Mouse (Mus musculus) intestine, embryonic 14.5 days (tissue): ENCODE data around the gene Tcf15. TPM values are rescaled to one million over a fixed set of nuclear protein-coding genes. Genes with fewer than 3 reads are reported as not detected.

Experiments
- ATAC-seq: fragments of 200-750 bp; cut with Nextera tagmentation; replicated peaks from 2 replicates; pipeline ENCODE4 v1.8.0; 2017; ENCODE audit warnings: low read depth, moderate number of reproducible peaks, moderate TSS enrichment, moderate library complexity; ENCODE audit not compliant: low FRiP score, low TSS enrichment
- DNase-seq: peaks from one replicate; pipeline ENCODE4 v3.0.0-alpha.2; 2018; ENCODE audit warnings: low spot score
- H3K27ac ChIP-seq: fragments of 300-500 bp; sonication (generic); 2 replicates; pipeline ENCODE4 v1.5.1; 2014; ENCODE audit warnings: low read depth, mild to moderate bottlenecking, control low read depth
- H3K27me3 ChIP-seq: fragments of 300-500 bp; sonication (generic); replicated peaks from 2 replicates; pipeline ENCODE4 v1.6.1; 2014; ENCODE audit warnings: low read length, control low read depth; ENCODE audit not compliant: control insufficient read depth, insufficient read depth
- H3K36me3 ChIP-seq: fragments of 300-500 bp; sonication (generic); 2 replicates; pipeline ENCODE4 v1.6.1; 2014; ENCODE audit warnings: low read length, control low read depth; ENCODE audit not compliant: control insufficient read depth, insufficient read depth
- H3K4me1 ChIP-seq: fragments of 300-500 bp; sonication (generic); replicated peaks from 2 replicates; pipeline ENCODE4 v1.6.1; 2014; ENCODE audit warnings: low read length, control low read depth, mixed read lengths; ENCODE audit not compliant: control insufficient read depth, insufficient read depth
- H3K4me2 ChIP-seq: fragments of 300-500 bp; sonication (generic); 2 replicates; pipeline ENCODE4 v1.6.1; 2014; ENCODE audit warnings: low read length
- H3K4me3 ChIP-seq: fragments of 300-500 bp; sonication (generic); 2 replicates; pipeline ENCODE4 v1.5.1; 2014; ENCODE audit warnings: low read depth, low read length, control low read depth, mixed read lengths
- H3K9ac ChIP-seq: fragments of 300-500 bp; sonication (generic); 2 replicates; pipeline ENCODE4 v1.6.1; 2014; ENCODE audit warnings: mild to moderate bottlenecking, low read length
- H3K9me3 ChIP-seq: fragments of 300-500 bp; sonication (generic); 2 replicates; pipeline ENCODE4 v1.6.1; 2016; ENCODE audit warnings: low read length, control low read depth; ENCODE audit not compliant: control insufficient read depth
- WGBS: fragments of 180-500 bp; shearing (Covaris S2); extraction: QIAGEN DNeasy Blood & Tissue Kit; methylation state at CpG from one replicate; pipeline ENCODE4 v1.1.7; 2014; 5-methylcytosine and 5-hydroxymethylcytosine counted together
- polyA plus RNA-seq: library from polyadenylated mRNA; unstranded; fragments of >200 nt; fragmentation: Nextera tagmentation; extraction: Ambion mirVana; gene quantifications from 2 replicates; pipeline ENCODE4 v1.2.1, GENCODE M21; 2014

Tcf15 gene
- polyA plus RNA-seq, 1 experiment from 2014 or later: 15.9 TPM

DNA sequence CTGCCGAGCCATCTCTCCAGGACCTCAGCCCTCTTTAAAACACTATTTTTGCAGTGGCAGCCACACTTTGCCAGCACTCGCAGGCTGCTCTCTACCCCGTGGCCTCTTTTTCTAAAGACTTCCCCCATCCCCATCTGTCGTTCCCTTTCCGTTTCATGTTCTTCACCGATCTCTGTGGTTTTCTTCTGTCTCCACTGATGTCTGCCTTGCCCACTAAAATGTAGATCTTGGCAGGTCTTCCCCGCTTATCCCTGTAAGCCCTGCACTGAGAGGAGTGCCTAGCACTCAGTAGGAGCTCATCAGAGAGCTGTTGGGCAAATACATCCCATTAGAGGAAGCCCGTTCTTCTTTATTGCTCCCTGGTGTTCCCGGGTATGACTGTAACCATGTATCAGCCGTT lies 30.4 kb upstream of the Tcf15 start:
- Histone ChIP-seq H3K27me3 (peaks cover 4% of the 10 kb centered on the region; the same call in 1 of the 2 replicates), H3K4me2 (no peak overlapping the region), H3K27ac (no peak overlapping the region), H3K9me3 (no peaks in the 10 kb centered on the region), H3K4me3 (no peak overlapping the region), H3K4me1 (peaks cover 7% of the 10 kb centered on the region; the same call in 1 of the 2 replicates), H3K36me3 (no peaks in the 10 kb centered on the region), H3K9ac (no peak overlapping the region)
- DNase-seq (no peak), ATAC-seq (no peak)
- WGBS: 70% methylated on average over 10 of the region's 10 CpGs

DNA sequence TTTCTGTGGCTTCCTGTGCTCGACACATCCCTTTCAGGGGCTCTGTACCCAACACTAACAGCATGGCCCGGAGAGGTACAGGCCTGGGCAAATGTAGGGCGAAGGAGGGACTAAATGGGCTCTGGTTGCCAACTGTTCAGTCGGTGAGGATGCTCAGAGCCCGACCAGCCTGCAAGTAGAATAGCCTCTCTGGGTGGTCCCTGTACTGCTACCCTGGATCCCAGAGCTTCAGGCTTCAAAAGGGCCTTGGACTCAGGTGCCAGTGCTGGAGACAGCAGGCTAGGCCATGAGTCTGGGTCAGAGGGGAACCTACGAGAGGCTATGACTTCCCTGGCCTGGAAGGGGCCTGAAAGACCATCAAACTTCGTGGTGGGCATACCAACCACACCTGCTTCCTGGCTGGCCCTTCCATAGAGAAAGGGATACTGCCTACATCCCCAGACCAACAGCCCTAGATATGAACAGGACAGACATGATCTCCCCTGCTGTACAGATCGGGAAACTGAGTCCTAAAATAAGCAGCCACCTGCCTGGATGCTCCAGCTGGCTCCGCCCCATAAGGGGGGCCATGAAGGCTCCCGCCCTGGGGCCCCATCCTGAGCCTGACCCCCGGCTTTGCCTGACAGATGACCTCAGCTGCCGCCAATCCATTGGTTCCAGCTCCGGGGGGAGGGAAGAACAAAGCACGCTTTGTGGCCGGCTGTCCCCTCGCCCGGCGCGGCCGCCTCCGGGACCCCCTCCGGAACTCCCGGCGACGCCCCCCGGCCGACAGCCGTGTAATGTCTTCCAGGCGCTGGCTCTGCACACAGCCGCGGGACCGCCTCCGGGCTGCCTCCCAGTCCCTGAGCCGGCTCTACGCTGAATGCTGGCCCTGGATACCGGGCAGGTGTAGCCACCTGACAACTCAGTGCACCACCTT lies 29.0 kb upstream of the Tcf15 start:
- no peak for DNase-seq
- WGBS: 15% methylated on average over 35 of the region's 36 CpGs
- H3K4me1 ChIP-seq: peaks cover 7% of the 10 kb centered on the region; the same call in 1 of the 2 replicates
- H3K4me2 ChIP-seq: peak overlapping the region; percentile 51
- H3K27ac ChIP-seq: no peak overlapping the region
- H3K27me3 ChIP-seq: peaks cover 4% of the 10 kb centered on the region; the same call in 1 of the 2 replicates
- peak; percentile 36; the same call in 1 of the 2 replicates for ATAC-seq
- peak overlapping the region; percentile 18 for H3K4me3 ChIP-seq
- H3K9ac ChIP-seq: peak overlapping the region; percentile 13; the same call in 1 of the 2 replicates
- no peaks in the 10 kb centered on the region for H3K36me3 ChIP-seq
- H3K9me3 ChIP-seq: no peaks in the 10 kb centered on the region

DNA sequence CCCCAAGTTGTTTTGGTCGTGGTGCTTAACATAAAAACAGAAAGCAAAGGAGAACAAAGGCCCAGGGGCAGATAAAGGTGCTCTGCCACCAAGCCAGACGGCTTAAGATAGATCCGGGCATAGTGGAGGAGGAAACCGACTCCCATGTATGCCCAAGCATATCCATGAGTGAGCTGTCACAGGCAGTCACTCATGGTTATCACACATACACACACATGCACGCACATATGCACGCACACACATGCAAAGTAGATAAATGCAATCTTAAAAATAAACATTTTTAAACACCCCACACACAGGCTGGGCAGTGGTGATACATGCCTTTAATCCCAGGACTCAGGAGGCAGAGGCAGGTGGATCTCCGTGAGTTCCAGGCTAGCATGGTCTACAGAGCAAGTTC lies 25.7 kb upstream of the Tcf15 start:
- H3K4me1 ChIP-seq: peaks cover 7% of the 10 kb centered on the region; the same call in 1 of the 2 replicates
- no peak overlapping the region for H3K27ac ChIP-seq
- peaks cover 4% of the 10 kb centered on the region; the same call in 1 of the 2 replicates for H3K27me3 ChIP-seq
- no peak for DNase-seq
- H3K9ac ChIP-seq: no peak overlapping the region
- WGBS: 83% methylated on average over 7 of the region's 7 CpGs
- H3K4me2 ChIP-seq: no peak overlapping the region
- H3K4me3 ChIP-seq: no peak overlapping the region
- no peaks in the 10 kb centered on the region for H3K9me3 ChIP-seq
- no peaks in the 10 kb centered on the region for H3K36me3 ChIP-seq
- ATAC-seq: no peak

GRCm38 (mm10) chr2:152119228-152119865 lies 24.0 kb upstream of the Tcf15 start:
- Histone ChIP-seq H3K4me2 (no peak overlapping the region), H3K4me1 (peaks cover 7% of the 10 kb centered on the region; the same call in 1 of the 2 replicates), H3K36me3 (no peaks in the 10 kb centered on the region), H3K27ac (no peak overlapping the region), H3K27me3 (peaks cover 2% of the 10 kb centered on the region; the same call in 1 of the 2 replicates), H3K4me3 (no peak overlapping the region), H3K9ac (no peak overlapping the region), H3K9me3 (no peaks in the 10 kb centered on the region)
- ATAC-seq (no peak), DNase-seq (no peak)
- WGBS: 54% methylated on average over 6 of the region's 6 CpGs

GRCm38 (mm10) chr2:152122896-152123295 lies 20.5 kb upstream of the Tcf15 start:
- Histone ChIP-seq H3K4me1 (no peaks in the 10 kb centered on the region), H3K4me3 (no peak overlapping the region), H3K4me2 (no peak overlapping the region), H3K27ac (no peak overlapping the region), H3K27me3 (no peaks in the 10 kb centered on the region), H3K36me3 (no peaks in the 10 kb centered on the region), H3K9me3 (no peaks in the 10 kb centered on the region), H3K9ac (no peak overlapping the region)
- WGBS: 64% methylated on average over 9 of the region's 9 CpGs
- ATAC-seq (no peak), DNase-seq (no peak)

DNA sequence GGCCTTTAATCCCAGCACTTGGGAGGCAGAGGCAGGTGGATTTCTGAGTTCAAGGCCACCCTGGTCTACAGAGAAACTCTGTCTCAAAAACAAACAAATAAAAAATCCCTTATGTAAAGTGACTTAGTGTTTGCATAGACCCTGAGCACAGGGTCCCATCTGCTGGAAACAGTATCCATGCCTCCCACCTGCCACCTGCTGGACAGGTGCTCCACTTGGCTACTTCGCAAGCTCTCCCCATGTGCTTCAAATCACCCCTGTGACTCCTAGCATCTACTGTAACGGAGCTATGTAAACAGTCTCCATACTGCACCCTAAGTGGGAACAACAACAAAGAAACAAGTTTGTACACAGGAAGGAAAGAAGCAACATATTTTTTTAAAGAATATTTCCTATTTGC lies 14.8 kb upstream of the Tcf15 start:
- Histone ChIP-seq H3K9me3 (no peaks in the 10 kb centered on the region), H3K36me3 (no peaks in the 10 kb centered on the region), H3K9ac (no peak overlapping the region), H3K27me3 (no peaks in the 10 kb centered on the region), H3K4me2 (no peak overlapping the region), H3K27ac (no peak overlapping the region), H3K4me3 (no peak overlapping the region), H3K4me1 (no peaks in the 10 kb centered on the region)
- DNase-seq (no peak), ATAC-seq (no peak)
- WGBS: 61% methylated on average over 2 of the region's 2 CpGs

- no peaks in the 10 kb centered on the region for H3K27me3 ChIP-seq
- DNase-seq: no peak
- no peak for ATAC-seq
Observed at GRCm38 (mm10) chr2:152129778-152130177, 13.6 kb upstream of the Tcf15 start.

GRCm38 (mm10) chr2:152132016-152132415 lies 11.3 kb upstream of the Tcf15 start:
- Histone ChIP-seq H3K4me1 (no peaks in the 10 kb centered on the region), H3K9ac (no peak overlapping the region), H3K27ac (no peak overlapping the region), H3K27me3 (no peaks in the 10 kb centered on the region), H3K9me3 (no peaks in the 10 kb centered on the region), H3K4me2 (no peak overlapping the region), H3K4me3 (no peak overlapping the region), H3K36me3 (no peaks in the 10 kb centered on the region)
- DNase-seq (no peak), ATAC-seq (no peak)
- 28% methylated on average over 9 of the region's 9 CpGs for WGBS

More at GRCm38 (mm10) chr2:152129778-152130177, 13.6 kb upstream of the Tcf15 start:
- no peak overlapping the region for H3K27ac ChIP-seq
- H3K9ac ChIP-seq: no peak overlapping the region
- WGBS: 72% methylated on average over 3 of the region's 3 CpGs
- H3K9me3 ChIP-seq: no peaks in the 10 kb centered on the region
- no peaks in the 10 kb centered on the region for H3K4me1 ChIP-seq
- no peak overlapping the region for H3K4me2 ChIP-seq
- no peaks in the 10 kb centered on the region for H3K36me3 ChIP-seq
- H3K4me3 ChIP-seq: no peak overlapping the region
